Mouse (Mus musculus): Measurements from ENCODE around the gene Sema7a. TPM values are rescaled to one million over a fixed set of nuclear protein-coding genes. Genes with fewer than 3 reads are reported as not detected.

The Sema7a gene
- total and polyA plus RNA-seq, 2 experiments from 2014 or later: 4.0 to 62.8 TPM

- Histone ChIP-seq H3K4me2 (ENCODE audit: low read depth, low read length) (no peak overlapping the region), H3K27me3 (ENCODE audit: insufficient read depth, low read length) (no peaks in the 10 kb centered on the region), H3K4me3 (ENCODE audit: low read length) (no peak overlapping the region), H3K27ac (no peak overlapping the region), H3K4me1 (ENCODE audit: insufficient read depth, low read length) (no peaks in the 10 kb centered on the region), H3K9ac (replicated peaks; ENCODE audit: low read length) (no peak overlapping the region), H3K36me3 (ENCODE audit: insufficient read depth, low read length) (no peaks in the 10 kb centered on the region), H3K9me3 (ENCODE audit: low read length) (no peaks in the 10 kb centered on the region)
- WGBS: 80% methylated on average over 5 of the region's 5 CpGs
- no peak for TF ChIP-seq CTCF (IDR thresholded peaks at IDR 0.05; ENCODE audit: low read depth)
- no peak for DNase-seq (ENCODE audit: low spot score)
- ATAC-seq: no peak
These were observed 34.3 kb downstream of the Sema7a start for GRCm38 (mm10) chr9:57974221-57974620.

- no peak overlapping the region for H3K27ac ChIP-seq
- WGBS: 79% methylated on average over 5 of the region's 5 CpGs
These were observed 35.4 kb downstream of the Sema7a start for GRCm38 (mm10) chr9:57975200-57975821.

GRCm38 (mm10) chr9:57978025-57978424 is 38.1 kb downstream of the Sema7a start:
- H3K27ac ChIP-seq: no peak overlapping the region
- DNase-seq (ENCODE audit: low spot score) (no peak), ATAC-seq (no peak)
- no peaks in the 10 kb centered on the region for H3K9me3 ChIP-seq (ENCODE audit: low read length)
- no peak overlapping the region for H3K4me3 ChIP-seq (ENCODE audit: low read length)
- H3K36me3 ChIP-seq (ENCODE audit: insufficient read depth, low read length): no peaks in the 10 kb centered on the region
- H3K4me1 ChIP-seq (ENCODE audit: insufficient read depth, low read length): no peaks in the 10 kb centered on the region
- no peak for TF ChIP-seq CTCF (IDR thresholded peaks at IDR 0.05; ENCODE audit: low read depth)
- no peak overlapping the region for H3K4me2 ChIP-seq (ENCODE audit: low read depth, low read length)
- no peak overlapping the region for H3K9ac ChIP-seq (replicated peaks; ENCODE audit: low read length)
- 77% methylated on average over 6 of the region's 6 CpGs for WGBS
- H3K27me3 ChIP-seq (ENCODE audit: insufficient read depth, low read length): no peaks in the 10 kb centered on the region

More at GRCm38 (mm10) chr9:57975200-57975821, 35.4 kb downstream of the Sema7a start:
- no peaks in the 10 kb centered on the region for H3K4me1 ChIP-seq (ENCODE audit: insufficient read depth, low read length)
- H3K9me3 ChIP-seq (ENCODE audit: low read length): no peaks in the 10 kb centered on the region
- no peak overlapping the region for H3K9ac ChIP-seq (replicated peaks; ENCODE audit: low read length)
- H3K36me3 ChIP-seq (ENCODE audit: insufficient read depth, low read length): no peaks in the 10 kb centered on the region
- no peak for DNase-seq (ENCODE audit: low spot score)
- no peak for ATAC-seq
- no peaks in the 10 kb centered on the region for H3K27me3 ChIP-seq (ENCODE audit: insufficient read depth, low read length)
- H3K4me3 ChIP-seq (ENCODE audit: low read length): no peak overlapping the region
- TF ChIP-seq CTCF (IDR thresholded peaks at IDR 0.05; ENCODE audit: low read depth): no peak
- no peak overlapping the region for H3K4me2 ChIP-seq (ENCODE audit: low read depth, low read length)

DNA sequence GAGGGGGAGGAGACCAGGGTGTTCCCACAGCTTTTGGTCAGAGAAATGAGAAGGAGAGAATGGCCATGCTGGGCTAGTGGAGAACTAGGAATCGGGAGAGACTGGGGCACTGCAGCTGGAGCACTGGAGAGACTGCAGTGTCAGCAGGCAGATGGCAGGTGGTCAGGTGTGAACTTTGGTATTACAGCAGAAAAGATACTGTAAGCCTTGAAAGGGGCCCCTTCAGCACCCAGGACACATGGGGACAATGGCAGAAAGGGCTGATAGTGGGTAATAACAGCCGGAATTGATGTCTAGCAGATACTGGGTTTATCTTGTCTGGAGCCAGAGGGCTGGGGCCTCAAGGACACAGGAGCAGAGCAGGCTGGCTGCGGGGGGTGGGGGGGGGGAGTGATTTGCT is 38.9 kb downstream of the Sema7a start:
- Histone ChIP-seq H3K9ac (replicated peaks; ENCODE audit: low read length) (no peak overlapping the region), H3K4me2 (ENCODE audit: low read depth, low read length) (no peak overlapping the region), H3K36me3 (ENCODE audit: insufficient read depth, low read length) (no peaks in the 10 kb centered on the region), H3K27ac (no peak overlapping the region), H3K27me3 (ENCODE audit: insufficient read depth, low read length) (no peaks in the 10 kb centered on the region), H3K9me3 (ENCODE audit: low read length) (no peaks in the 10 kb centered on the region), H3K4me3 (ENCODE audit: low read length) (no peak overlapping the region), H3K4me1 (ENCODE audit: insufficient read depth, low read length) (no peaks in the 10 kb centered on the region)
- ATAC-seq: no peak
- TF ChIP-seq CTCF (IDR thresholded peaks at IDR 0.05; ENCODE audit: low read depth): no peak
- WGBS: 86% methylated on average over 3 of the region's 3 CpGs
- DNase-seq (ENCODE audit: low spot score): no peak

GRCm38 (mm10) chr9:57980570-57980969 is 40.7 kb downstream of the Sema7a start:
- Histone ChIP-seq H3K9ac (replicated peaks; ENCODE audit: low read length) (no peak overlapping the region), H3K27ac (no peak overlapping the region), H3K27me3 (ENCODE audit: insufficient read depth, low read length) (no peaks in the 10 kb centered on the region), H3K4me2 (ENCODE audit: low read depth, low read length) (no peak overlapping the region), H3K4me1 (ENCODE audit: insufficient read depth, low read length) (no peaks in the 10 kb centered on the region), H3K36me3 (ENCODE audit: insufficient read depth, low read length) (no peaks in the 10 kb centered on the region), H3K9me3 (ENCODE audit: low read length) (no peaks in the 10 kb centered on the region), H3K4me3 (ENCODE audit: low read length) (no peak overlapping the region)
- whole genome bisulfite sequencing: 86% methylated on average over 10 of the region's 10 CpGs
- DNase-seq (ENCODE audit: low spot score) (no peak), ATAC-seq (no peak)
- no peak for TF ChIP-seq CTCF (IDR thresholded peaks at IDR 0.05; ENCODE audit: low read depth)

- DNase-seq (ENCODE audit: low spot score) (no peak), ATAC-seq (no peak)
- Histone ChIP-seq H3K4me2 (ENCODE audit: low read depth, low read length) (no peak overlapping the region), H3K9me3 (ENCODE audit: low read length) (no peaks in the 10 kb centered on the region), H3K4me1 (ENCODE audit: insufficient read depth, low read length) (peaks cover 7% of the 10 kb centered on the region; the same call in 1 of the 2 replicates), H3K4me3 (ENCODE audit: low read length) (no peak overlapping the region), H3K9ac (replicated peaks; ENCODE audit: low read length) (no peak overlapping the region), H3K27ac (no peak overlapping the region), H3K36me3 (ENCODE audit: insufficient read depth, low read length) (no peaks in the 10 kb centered on the region), H3K27me3 (ENCODE audit: insufficient read depth, low read length) (no peaks in the 10 kb centered on the region)
- no peak for TF ChIP-seq CTCF (IDR thresholded peaks at IDR 0.05; ENCODE audit: low read depth)
- WGBS: 88% methylated on average over 8 of the region's 8 CpGs
These were observed 45.4 kb downstream of the Sema7a start for GRCm38 (mm10) chr9:57985304-57985703.

- Histone ChIP-seq H3K4me2 (ENCODE audit: low read depth, low read length) (no peak overlapping the region), H3K9ac (replicated peaks; ENCODE audit: low read length) (no peak overlapping the region), H3K9me3 (ENCODE audit: low read length) (no peaks in the 10 kb centered on the region), H3K27me3 (ENCODE audit: insufficient read depth, low read length) (no peaks in the 10 kb centered on the region), H3K4me1 (ENCODE audit: insufficient read depth, low read length) (peaks cover 7% of the 10 kb centered on the region; the same call in 1 of the 2 replicates), H3K36me3 (ENCODE audit: insufficient read depth, low read length) (no peaks in the 10 kb centered on the region), H3K4me3 (ENCODE audit: low read length) (no peak overlapping the region), H3K27ac (no peak overlapping the region)
- TF ChIP-seq CTCF (IDR thresholded peaks at IDR 0.05; ENCODE audit: low read depth): no peak
- WGBS: 79% methylated on average over 7 of the region's 7 CpGs
- DNase-seq (ENCODE audit: low spot score) (no peak), ATAC-seq (no peak)
These were observed 46.4 kb downstream of the Sema7a start for GRCm38 (mm10) chr9:57986293-57986692.
